Mouse (Mus musculus): ENCODE measurements around the gene Sp1. TPM values are rescaled to one million over a fixed set of nuclear protein-coding genes. Genes with fewer than 3 reads are reported as not detected.

Sp1 gene
- polyA plus RNA-seq, 1 experiment from 2014 or later: 8.8 TPM

DNA sequence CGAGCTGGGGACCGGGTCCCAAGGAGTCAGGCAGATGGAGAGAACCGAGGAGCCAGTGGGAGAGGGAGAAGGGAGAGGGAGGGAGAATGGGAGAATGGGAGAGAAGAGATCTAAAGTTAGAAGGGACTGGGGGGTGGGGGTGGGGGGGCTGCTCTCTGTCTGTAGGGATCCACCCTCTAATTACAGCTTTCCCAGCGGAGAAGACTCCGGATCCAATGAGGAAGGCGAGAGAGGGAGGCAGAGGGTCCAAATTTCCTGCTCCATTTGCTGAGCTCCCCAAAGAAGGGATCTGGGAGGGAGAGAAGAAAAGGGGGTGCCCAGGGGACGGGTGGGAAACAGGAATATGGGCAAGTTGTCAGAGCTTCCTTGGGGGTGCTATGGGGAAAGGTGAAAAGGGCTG lies 39.7 kb upstream of the Sp1 start:
- Histone ChIP-seq H3K27ac (no peak overlapping the region), H3K36me3 (ENCODE audit: insufficient read depth, low read length) (no peaks in the 10 kb centered on the region), H3K9me3 (replicated peaks; ENCODE audit: low read length) (no peaks in the 10 kb centered on the region), H3K4me2 (ENCODE audit: low read length) (peak overlapping the region; percentile 52), H3K27me3 (ENCODE audit: insufficient read depth, low read length) (no peaks in the 10 kb centered on the region), H3K4me3 (replicated peaks; ENCODE audit: low read depth, low read length) (peak overlapping the region; percentile 13), H3K9ac (ENCODE audit: low read depth, low read length) (peak overlapping the region; percentile 44; the same call in 1 of the 2 replicates), H3K4me1 (replicated peaks; ENCODE audit: insufficient read depth, low read length) (peaks cover 22% of the 10 kb centered on the region)
- WGBS: 8% methylated on average over 7 of the region's 7 CpGs
- no peak for DNase-seq (ENCODE audit: low spot score)
- no peak for TF ChIP-seq CTCF (IDR thresholded peaks at IDR 0.05; ENCODE audit: low read depth)
- ATAC-seq (replicated peaks; ENCODE audit: low FRiP score, low read depth): no peak

DNA sequence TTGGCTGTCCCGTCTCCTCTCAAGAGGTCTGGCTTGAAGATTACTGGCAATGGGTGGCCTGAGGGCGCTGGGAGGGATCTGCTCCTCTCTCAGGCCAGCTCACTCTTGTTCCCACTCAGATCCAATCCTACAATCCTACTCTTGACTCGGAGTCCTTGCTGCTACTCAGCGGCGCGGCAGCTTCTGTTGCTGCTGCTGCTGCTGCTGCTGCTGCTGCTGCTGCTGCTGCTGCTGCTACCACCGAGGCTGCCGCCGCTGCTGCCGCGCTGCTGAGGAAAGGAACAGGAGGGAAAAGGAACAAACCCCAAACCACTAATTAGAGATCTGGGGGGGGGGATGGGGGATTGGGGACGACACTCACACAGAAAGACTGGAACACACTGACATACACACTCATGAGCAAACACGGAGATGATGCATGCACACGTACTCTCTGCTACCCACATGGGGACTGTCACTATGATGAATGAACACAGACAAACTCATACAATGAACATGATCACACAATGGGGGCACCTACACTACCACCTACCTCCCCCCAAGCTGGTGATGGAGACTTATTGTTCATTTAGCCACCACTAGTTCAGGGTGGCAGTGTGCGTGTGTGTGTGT lies 39.1 kb upstream of the Sp1 start, which contains the start of gene Sp7:
Gene Sp7, minus strand, starts transcription at position 450 of the 612 bp plus-strand sequence.
- H3K4me1 ChIP-seq (replicated peaks; ENCODE audit: insufficient read depth, low read length): peaks cover 22% of the 10 kb centered on the region
- no peaks in the 10 kb centered on the region for H3K36me3 ChIP-seq (ENCODE audit: insufficient read depth, low read length)
- no peak for TF ChIP-seq CTCF (IDR thresholded peaks at IDR 0.05; ENCODE audit: low read depth)
- ATAC-seq (replicated peaks; ENCODE audit: low FRiP score, low read depth): no peak
- peak within 1 kb of the TSS; percentile 44; the same call in 1 of the 2 replicates for H3K9ac ChIP-seq (ENCODE audit: low read depth, low read length)
- 9% methylated on average over 15 of the region's 15 CpGs for WGBS
- H3K27me3 ChIP-seq (ENCODE audit: insufficient read depth, low read length): no peaks in the 10 kb centered on the region
- peak within 1 kb of the TSS; percentile 13 for H3K4me3 ChIP-seq (replicated peaks; ENCODE audit: low read depth, low read length)
- H3K27ac ChIP-seq: no peak within 1 kb of the TSS
- H3K4me2 ChIP-seq (ENCODE audit: low read length): peak within 1 kb of the TSS; percentile 52
- no peaks in the 10 kb centered on the region for H3K9me3 ChIP-seq (replicated peaks; ENCODE audit: low read length)
- DNase-seq (ENCODE audit: low spot score): peak; percentile 39

DNA sequence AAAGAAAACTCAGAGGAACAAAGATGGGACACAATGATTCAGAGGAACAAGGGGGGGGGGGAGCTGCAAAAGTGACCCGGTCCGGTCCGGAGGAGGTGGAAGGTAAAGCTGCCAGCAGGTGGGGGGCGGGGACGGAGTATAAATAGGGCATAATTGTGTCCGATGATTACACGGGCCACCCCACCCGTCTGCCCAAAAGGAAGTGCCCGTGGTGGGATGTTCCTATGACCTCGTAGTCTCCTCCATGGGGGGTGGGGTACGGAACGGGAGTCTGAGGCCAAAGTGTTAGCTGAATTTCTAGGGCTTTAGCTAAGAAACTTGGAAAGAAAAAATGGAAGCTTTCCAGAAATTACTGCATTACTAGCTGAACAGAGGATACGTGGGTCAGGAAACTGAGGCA lies 36.0 kb upstream of the Sp1 start:
- no peaks in the 10 kb centered on the region for H3K27me3 ChIP-seq (ENCODE audit: insufficient read depth, low read length)
- no peaks in the 10 kb centered on the region for H3K9me3 ChIP-seq (replicated peaks; ENCODE audit: low read length)
- H3K4me3 ChIP-seq (replicated peaks; ENCODE audit: low read depth, low read length): no peak overlapping the region
- DNase-seq (ENCODE audit: low spot score): no peak
- H3K36me3 ChIP-seq (ENCODE audit: insufficient read depth, low read length): no peaks in the 10 kb centered on the region
- TF ChIP-seq CTCF (IDR thresholded peaks at IDR 0.05; ENCODE audit: low read depth): no peak
- no peak overlapping the region for H3K9ac ChIP-seq (ENCODE audit: low read depth, low read length)
- H3K27ac ChIP-seq: no peak overlapping the region
- H3K4me2 ChIP-seq (ENCODE audit: low read length): no peak overlapping the region
- H3K4me1 ChIP-seq (replicated peaks; ENCODE audit: insufficient read depth, low read length): peaks cover 14% of the 10 kb centered on the region; the same call in 1 of the 2 replicates
- 13% methylated on average over 13 of the region's 13 CpGs for WGBS
- no peak; the same call in 1 of the 2 replicates for ATAC-seq (replicated peaks; ENCODE audit: low FRiP score, low read depth)

DNA sequence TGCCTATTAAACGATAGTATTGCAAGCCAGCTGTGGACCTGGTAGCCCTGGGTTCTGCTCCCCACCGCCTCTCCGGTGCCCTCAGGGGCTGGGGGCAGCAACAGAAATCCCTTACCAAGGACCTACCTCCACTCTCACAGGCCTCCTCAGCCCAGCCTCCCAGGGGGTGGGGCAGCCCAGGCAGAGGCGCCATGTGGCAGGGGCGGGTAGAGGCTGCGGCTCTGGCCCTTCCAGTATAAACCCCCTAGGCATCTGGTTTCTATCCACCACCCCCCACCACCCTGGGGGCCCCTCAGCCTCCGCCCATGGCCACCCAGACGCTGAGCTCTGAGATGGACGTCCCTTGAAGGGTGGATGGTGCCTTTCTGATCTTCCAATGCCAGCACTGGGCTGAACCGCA lies 35.2 kb upstream of the Sp1 start:
- DNase-seq (ENCODE audit: low spot score) (no peak), ATAC-seq (replicated peaks; ENCODE audit: low FRiP score, low read depth) (no peak)
- Histone ChIP-seq H3K9me3 (replicated peaks; ENCODE audit: low read length) (no peaks in the 10 kb centered on the region), H3K4me3 (replicated peaks; ENCODE audit: low read depth, low read length) (no peak overlapping the region), H3K4me1 (replicated peaks; ENCODE audit: insufficient read depth, low read length) (peaks cover 14% of the 10 kb centered on the region; the same call in 1 of the 2 replicates), H3K9ac (ENCODE audit: low read depth, low read length) (no peak overlapping the region), H3K27me3 (ENCODE audit: insufficient read depth, low read length) (no peaks in the 10 kb centered on the region), H3K4me2 (ENCODE audit: low read length) (peak overlapping the region; percentile 27), H3K36me3 (ENCODE audit: insufficient read depth, low read length) (no peaks in the 10 kb centered on the region), H3K27ac (no peak overlapping the region)
- TF ChIP-seq CTCF (IDR thresholded peaks at IDR 0.05; ENCODE audit: low read depth): no peak
- 16% methylated on average over 10 of the region's 10 CpGs for WGBS

DNA sequence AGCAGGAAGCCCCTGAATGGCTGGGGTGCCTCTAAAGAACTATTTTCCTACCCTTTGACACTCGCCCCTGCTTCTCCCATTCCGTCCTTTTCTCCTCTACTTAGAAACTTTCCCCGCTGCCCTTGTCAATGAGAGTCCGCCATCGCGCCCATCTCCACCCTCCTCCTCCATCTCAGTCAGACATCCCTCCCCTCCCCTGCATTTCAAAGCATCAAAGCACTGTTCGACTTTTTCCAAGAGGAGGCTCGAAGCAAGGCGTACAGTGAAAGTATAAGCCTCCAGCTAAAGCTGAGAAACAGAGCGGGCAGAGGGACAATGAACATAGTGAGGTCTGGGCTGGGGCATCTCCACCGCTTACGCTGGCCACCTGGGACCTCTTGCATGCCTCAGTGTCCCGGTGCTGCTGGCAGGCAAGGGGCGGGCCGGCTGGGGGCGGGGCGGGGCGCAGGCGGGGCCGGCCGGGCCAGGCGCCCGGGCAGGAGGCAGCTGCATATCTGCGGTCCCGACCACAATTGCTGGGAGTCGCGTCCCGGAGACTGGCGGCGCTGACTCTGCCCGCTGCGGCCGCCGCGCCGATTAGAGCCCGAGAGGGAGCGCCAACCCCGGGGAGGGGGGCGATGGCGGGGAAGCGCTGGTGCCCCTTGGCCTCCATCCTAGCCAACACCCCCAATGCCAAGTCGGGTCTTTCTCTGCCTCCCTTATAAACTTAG lies 29.3 kb upstream of the Sp1 start:
- peak overlapping the region; percentile 95 for H3K4me2 ChIP-seq (ENCODE audit: low read length)
- peak overlapping the region; percentile 61 for H3K4me3 ChIP-seq (replicated peaks; ENCODE audit: low read depth, low read length)
- no peak for TF ChIP-seq CTCF (IDR thresholded peaks at IDR 0.05; ENCODE audit: low read depth)
- DNase-seq (ENCODE audit: low spot score) (peak; percentile 65), ATAC-seq (replicated peaks; ENCODE audit: low FRiP score, low read depth) (peak; percentile 61)
- H3K27ac ChIP-seq: peak overlapping the region; percentile 73
- 0 out of 2 replicates have a peak, but pooled peaks cover 4% of the 10 kb centered on the region for H3K4me1 ChIP-seq (replicated peaks; ENCODE audit: insufficient read depth, low read length)
- no peaks in the 10 kb centered on the region for H3K9me3 ChIP-seq (replicated peaks; ENCODE audit: low read length)
- no peaks in the 10 kb centered on the region for H3K36me3 ChIP-seq (ENCODE audit: insufficient read depth, low read length)
- WGBS: under 1% methylated on average over 42 of the region's 43 CpGs
- no peaks in the 10 kb centered on the region for H3K27me3 ChIP-seq (ENCODE audit: insufficient read depth, low read length)
- H3K9ac ChIP-seq (ENCODE audit: low read depth, low read length): peak overlapping the region; percentile 73

DNA sequence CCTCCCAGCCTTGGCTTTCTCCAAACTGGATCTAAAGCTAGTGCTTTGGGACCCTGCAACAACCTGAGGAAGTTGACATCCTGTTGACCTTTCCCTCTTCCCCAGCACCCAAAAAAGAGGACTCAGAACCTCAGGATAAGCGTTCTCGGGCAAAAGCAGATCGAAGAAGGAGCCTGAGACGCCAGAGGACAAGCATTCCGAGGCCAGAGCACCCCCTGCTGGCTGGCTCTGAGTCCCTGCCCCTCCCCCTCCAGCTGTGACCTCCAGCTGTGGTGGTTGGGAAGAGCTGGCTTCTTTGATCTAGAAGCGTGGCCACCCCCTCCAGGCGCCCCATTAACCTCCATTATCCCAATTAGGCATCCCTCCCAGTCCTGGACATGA lies 28.8 kb upstream of the Sp1 start:
- peak overlapping the region; percentile 73 for H3K9ac ChIP-seq (ENCODE audit: low read depth, low read length)

More for the DNA sequence above, 28.8 kb upstream of the Sp1 start:
- peak overlapping the region; percentile 61 for H3K4me3 ChIP-seq (replicated peaks; ENCODE audit: low read depth, low read length)
- H3K36me3 ChIP-seq (ENCODE audit: insufficient read depth, low read length): no peaks in the 10 kb centered on the region
- H3K9me3 ChIP-seq (replicated peaks; ENCODE audit: low read length): no peaks in the 10 kb centered on the region
- WGBS: 2% methylated on average over 7 of the region's 7 CpGs
- H3K27me3 ChIP-seq (ENCODE audit: insufficient read depth, low read length): no peaks in the 10 kb centered on the region
- H3K4me1 ChIP-seq (replicated peaks; ENCODE audit: insufficient read depth, low read length): 0 out of 2 replicates have a peak, but pooled peaks cover 4% of the 10 kb centered on the region
- TF ChIP-seq CTCF (IDR thresholded peaks at IDR 0.05; ENCODE audit: low read depth): peak; percentile 92
- DNase-seq (ENCODE audit: low spot score): peak; percentile 97
- peak overlapping the region; percentile 95 for H3K4me2 ChIP-seq (ENCODE audit: low read length)
- peak; percentile 79 for ATAC-seq (replicated peaks; ENCODE audit: low FRiP score, low read depth)
- H3K27ac ChIP-seq: peak overlapping the region; percentile 73
